Mouse (Mus musculus): ENCODE measurements around the gene Ihh.

DNA sequence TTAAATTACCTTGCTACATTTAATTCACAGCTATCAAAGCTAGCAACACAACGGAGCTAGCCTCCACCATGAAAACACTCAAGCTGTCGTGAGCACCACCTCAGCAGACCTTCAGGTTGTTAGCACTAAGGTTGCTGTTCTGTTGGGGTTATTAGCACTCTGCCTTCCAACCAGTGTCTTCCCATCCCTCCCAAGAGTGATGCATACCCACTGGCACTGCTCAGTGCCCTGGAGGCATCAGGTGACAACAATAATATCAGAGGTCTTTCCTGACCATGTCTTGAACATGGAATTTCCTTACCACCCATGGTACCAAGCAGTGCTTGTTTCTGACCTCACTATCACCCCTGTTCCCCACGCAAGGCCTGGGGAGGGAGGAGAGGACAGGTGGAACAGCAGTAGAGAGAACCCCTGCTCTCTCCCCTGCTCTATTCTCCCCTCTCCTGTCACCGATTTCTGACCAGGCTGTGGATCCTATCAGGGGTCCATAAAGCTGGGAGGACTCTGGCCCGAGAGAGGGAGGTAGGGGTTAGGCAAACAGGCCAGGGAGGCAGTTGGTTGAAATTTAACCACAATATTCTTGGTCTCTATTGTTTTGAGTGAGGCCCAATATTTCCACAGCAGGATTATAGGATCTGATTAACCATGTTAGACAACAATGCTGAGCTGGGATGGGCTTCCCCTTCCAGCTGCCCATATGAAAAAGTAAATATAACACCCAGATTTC is 10.8 kb upstream of the Ihh start:
- no peak for TF ChIP-seq CTCF (IDR thresholded peaks at IDR 0.05; ENCODE audit: insufficient read depth, low read depth, low read length)
- TF ChIP-seq POLR2A (IDR thresholded peaks at IDR 0.05; ENCODE audit: insufficient read depth, low read depth, low read length) = no peak

Data from olfactory bulb, adult 2 months (tissue).